Mouse (Mus musculus) spleen, adult 2 months (tissue): ENCODE results near the gene Spns3. TPM values are rescaled to one million over a fixed set of nuclear protein-coding genes. Genes with fewer than 3 reads are reported as not detected.

Experiments used
- DNase-seq, 2 experiments: peaks; one replicate each; pipeline versions ENCODE4 v3.0.0 to v3.0.0-alpha.2; 2012 to 2021; ENCODE audit warnings: low spot score in 2 of 2, low read depth in 1 of 2
- H3K27ac ChIP-seq: fragments of 200-500 bp; 2 replicates; pipeline ENCODE4 v1.5.1; 2012; ENCODE audit warnings: low read length, inconsistent platforms; ENCODE audit not compliant: insufficient read depth
- H3K27me3 ChIP-seq: fragments of 200-500 bp; 2 replicates; pipeline ENCODE4 v1.6.1; 2012; ENCODE audit warnings: mild to moderate bottlenecking, moderate library complexity, low read length, inconsistent platforms; ENCODE audit not compliant: control insufficient read depth, insufficient read depth
- H3K36me3 ChIP-seq: fragments of 200-500 bp; 2 replicates; pipeline ENCODE4 v1.6.1; 2012; ENCODE audit warnings: mild to moderate bottlenecking, low read length, inconsistent platforms; ENCODE audit not compliant: control insufficient read depth, insufficient read depth
- H3K4me1 ChIP-seq: fragments of 200-500 bp; 2 replicates; pipeline ENCODE4 v1.6.1; 2011; ENCODE audit warnings: inconsistent platforms; ENCODE audit not compliant: control insufficient read depth, insufficient read depth, insufficient read length
- H3K4me3 ChIP-seq: fragments of 200-500 bp; 2 replicates; pipeline ENCODE4 v1.5.1; 2011; ENCODE audit warnings: mild to moderate bottlenecking, inconsistent platforms; ENCODE audit not compliant: insufficient read depth, insufficient read length; ENCODE audit errors: extremely low read depth
- CTCF ChIP-seq: fragments of 200-500 bp; IDR thresholded peaks from 2 replicates; pipeline ENCODE4 v1.5.1; 2011; ENCODE audit warnings: mild to moderate bottlenecking, inconsistent platforms; ENCODE audit not compliant: insufficient read depth, insufficient read length, insufficient replicate concordance; ENCODE audit errors: extremely low read depth
- POLR2A ChIP-seq: fragments of 200-500 bp; IDR thresholded peaks from 2 replicates; pipeline ENCODE4 v1.6.1; 2011; ENCODE audit warnings: low read depth, low read length, inconsistent platforms
- WGBS: fragments of 180-500 bp; shearing (Covaris S2); methylation state at CpG from one replicate; pipeline ENCODE4 v1.1.7; 2018; 5-methylcytosine and 5-hydroxymethylcytosine counted together
- polyA plus RNA-seq: library from polyadenylated mRNA; depleted of rRNA; stranded (reverse); fragments of >200 nt; gene quantifications from 2 replicates; pipeline ENCODE4 v1.2.3, GENCODE M21; 2012

The Spns3 gene
- polyA plus RNA-seq, 1 experiment = 18.8 TPM

DNA sequence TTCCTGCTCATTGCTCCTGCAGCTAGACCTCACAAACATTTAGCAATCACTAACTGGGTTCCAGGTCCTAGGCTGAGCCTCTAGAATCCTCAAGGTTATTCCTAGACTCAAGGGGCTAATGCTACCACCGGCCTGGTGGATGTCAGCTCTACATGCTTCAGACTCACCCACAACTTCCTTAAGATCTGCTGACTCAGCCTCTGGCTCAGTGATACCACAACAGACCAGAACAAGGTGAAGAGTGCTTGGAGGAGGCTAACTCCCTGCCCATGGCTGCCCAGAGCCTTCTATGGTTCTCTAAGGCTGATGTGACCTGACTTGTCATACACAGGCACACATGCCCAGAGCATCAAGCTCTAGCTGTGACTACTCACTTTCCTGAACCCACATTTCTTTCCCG, 70.8 kb downstream of the Spns3 start:
- TF ChIP-seq POLR2A (no peak), CTCF (no peak)
- no peak overlapping the region for H3K27ac ChIP-seq
- H3K4me1 ChIP-seq = peaks cover 29% of the 10 kb centered on the region

DNA sequence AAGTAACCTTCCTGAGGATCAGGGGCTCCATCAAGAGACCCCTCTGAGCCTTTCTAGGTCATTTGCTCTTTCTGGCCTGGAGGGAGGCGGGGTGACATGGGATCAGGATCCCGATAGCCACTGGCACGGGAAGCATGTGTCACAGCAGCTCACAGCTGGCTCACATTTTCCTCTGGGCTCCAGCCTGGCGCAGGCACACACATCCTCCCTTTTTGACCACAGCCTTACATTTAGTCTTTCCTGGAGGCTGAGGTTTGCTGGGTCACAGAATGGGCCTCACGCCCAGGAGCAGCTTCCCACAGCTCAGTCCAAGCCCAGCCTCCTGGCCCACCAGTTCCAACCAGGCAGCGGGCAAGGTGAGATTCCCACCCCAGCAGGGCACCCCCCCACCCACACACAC, 72.1 kb downstream of the Spns3 start:
- Histone ChIP-seq H3K27ac (no peak overlapping the region; the same call in 1 of the 2 replicates), H3K4me1 (peaks cover 29% of the 10 kb centered on the region), H3K27me3 (no peaks in the 10 kb centered on the region), H3K4me3 (no peak overlapping the region), H3K36me3 (peaks cover 2% of the 10 kb centered on the region; the same call in 1 of the 2 replicates)
- no peak for DNase-seq
- TF ChIP-seq CTCF = no peak
- no peak for TF ChIP-seq POLR2A
- 53% methylated on average over 6 of the region's 6 CpGs for WGBS

More for the DNA sequence above, 70.8 kb downstream of the Spns3 start:
- no peak for DNase-seq
- H3K27me3 ChIP-seq = no peaks in the 10 kb centered on the region
- H3K4me3 ChIP-seq = no peak overlapping the region
- 37% methylated on average over 2 of the region's 2 CpGs for WGBS
- no peaks in the 10 kb centered on the region for H3K36me3 ChIP-seq

DNA sequence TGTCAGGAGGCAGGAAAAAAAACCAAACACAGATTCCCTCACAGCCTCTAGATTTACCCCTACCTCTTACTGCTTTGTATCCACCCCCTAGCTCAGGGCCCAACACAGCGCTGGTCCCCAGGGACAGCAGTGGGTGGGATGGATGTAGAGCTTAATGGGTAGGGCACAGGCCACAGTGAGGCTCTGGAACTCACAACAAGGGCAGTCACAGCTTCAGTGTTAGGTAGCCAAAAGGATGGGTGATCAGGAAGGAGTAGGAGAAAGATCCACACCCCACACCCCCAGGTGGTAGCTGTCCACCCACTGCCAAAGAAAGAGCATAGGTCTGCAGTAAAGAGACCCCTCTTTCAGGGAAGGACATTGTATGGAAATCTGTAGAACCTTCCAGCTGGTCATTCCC, 72.7 kb downstream of the Spns3 start:
- no peak for DNase-seq
- WGBS = 87% methylated on average over 1 of the region's 1 CpGs
- Histone ChIP-seq H3K4me1 (peaks cover 29% of the 10 kb centered on the region), H3K27ac (no peak overlapping the region), H3K27me3 (no peaks in the 10 kb centered on the region), H3K36me3 (peaks cover 2% of the 10 kb centered on the region; the same call in 1 of the 2 replicates), H3K4me3 (no peak overlapping the region)
- no peak for TF ChIP-seq CTCF
- TF ChIP-seq POLR2A = no peak

DNA sequence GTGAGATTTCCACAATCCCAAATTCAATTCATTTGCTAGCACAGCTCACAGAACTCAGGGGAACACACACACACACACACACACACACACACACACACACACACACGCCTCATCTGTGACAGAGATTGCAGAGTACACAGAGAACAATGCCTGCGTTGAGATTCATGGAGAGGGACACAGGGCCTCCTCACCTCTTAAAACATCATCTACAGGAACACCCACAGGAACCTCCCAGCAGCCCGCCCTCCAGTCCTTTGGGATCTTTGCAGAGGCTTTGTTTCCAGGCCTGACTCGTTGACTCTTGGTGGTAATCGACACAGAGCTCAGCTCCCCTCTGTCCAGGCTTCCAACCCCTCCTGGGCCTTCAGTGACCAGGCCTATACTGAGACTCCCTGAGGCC, 73.1 kb downstream of the Spns3 start:
- Histone ChIP-seq H3K27ac (no peak overlapping the region), H3K27me3 (no peaks in the 10 kb centered on the region), H3K36me3 (peaks cover 2% of the 10 kb centered on the region; the same call in 1 of the 2 replicates), H3K4me1 (peaks cover 29% of the 10 kb centered on the region), H3K4me3 (no peak overlapping the region)
- DNase-seq = no peak
- TF ChIP-seq POLR2A (no peak), CTCF (no peak)
- WGBS = 58% methylated on average over 5 of the region's 5 CpGs

DNA sequence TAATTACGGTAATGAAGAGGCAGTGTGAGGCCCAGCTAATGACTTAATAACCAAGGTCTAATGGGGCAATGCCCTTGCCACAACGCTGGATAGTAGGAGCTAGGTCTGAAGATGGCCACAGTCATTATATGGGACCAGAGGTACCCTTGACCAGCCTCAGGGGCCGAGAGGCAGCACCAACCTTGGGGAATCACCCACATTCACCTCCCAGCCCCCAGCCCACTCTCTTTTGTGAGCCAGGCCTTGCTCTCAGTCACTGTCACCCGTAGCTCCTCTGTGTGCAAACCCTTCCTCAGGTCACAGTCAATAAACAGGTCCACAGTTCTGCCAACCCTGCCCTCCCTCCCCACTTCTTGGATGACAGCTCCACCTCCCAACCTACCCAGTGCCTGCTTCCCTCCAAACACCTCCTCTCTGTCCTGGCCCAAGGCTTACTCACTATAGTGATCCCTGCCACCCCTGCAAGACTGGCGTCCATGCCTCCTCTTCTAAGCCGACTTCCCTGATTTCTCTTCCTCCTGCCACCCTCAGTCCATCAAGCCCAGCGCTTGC, 74.2 kb downstream of the Spns3 start:
- TF ChIP-seq POLR2A (no peak), CTCF (no peak)
- H3K27ac ChIP-seq = peak overlapping the region; percentile 29; the same call in 1 of the 2 replicates
- DNase-seq = no peak
- H3K36me3 ChIP-seq = peaks cover 2% of the 10 kb centered on the region; the same call in 1 of the 2 replicates
- H3K4me3 ChIP-seq = no peak overlapping the region
- 68% methylated on average over 7 of the region's 7 CpGs for WGBS
- H3K4me1 ChIP-seq = peaks cover 29% of the 10 kb centered on the region
- H3K27me3 ChIP-seq = no peaks in the 10 kb centered on the region

DNA sequence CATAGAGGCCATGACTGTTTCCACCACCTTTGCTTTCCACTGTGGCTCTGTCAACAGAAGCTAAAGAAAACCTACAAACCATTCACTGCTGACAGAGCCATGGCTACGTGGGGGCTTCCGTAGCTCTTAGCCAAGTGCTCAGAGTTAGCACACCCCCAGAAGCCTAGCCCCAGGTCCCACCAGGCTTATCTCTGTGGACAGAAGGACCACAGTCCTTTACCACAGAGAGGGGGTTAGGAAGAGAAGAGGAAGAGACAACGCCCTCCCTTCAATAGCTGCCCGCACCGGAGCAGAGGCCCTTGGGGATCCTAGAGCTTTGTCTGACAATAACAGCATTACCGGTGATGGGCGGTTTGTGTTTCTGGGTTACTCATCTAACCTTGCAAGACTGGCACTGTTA, 74.9 kb downstream of the Spns3 start:
- Histone ChIP-seq H3K4me1 (peaks cover 33% of the 10 kb centered on the region), H3K36me3 (peaks cover 2% of the 10 kb centered on the region; the same call in 1 of the 2 replicates), H3K4me3 (no peak overlapping the region), H3K27me3 (no peaks in the 10 kb centered on the region), H3K27ac (peak overlapping the region; percentile 29; the same call in 1 of the 2 replicates)
- 18% methylated on average over 7 of the region's 7 CpGs for WGBS
- TF ChIP-seq CTCF = no peak
- no peak for TF ChIP-seq POLR2A
- DNase-seq = no peak

DNA sequence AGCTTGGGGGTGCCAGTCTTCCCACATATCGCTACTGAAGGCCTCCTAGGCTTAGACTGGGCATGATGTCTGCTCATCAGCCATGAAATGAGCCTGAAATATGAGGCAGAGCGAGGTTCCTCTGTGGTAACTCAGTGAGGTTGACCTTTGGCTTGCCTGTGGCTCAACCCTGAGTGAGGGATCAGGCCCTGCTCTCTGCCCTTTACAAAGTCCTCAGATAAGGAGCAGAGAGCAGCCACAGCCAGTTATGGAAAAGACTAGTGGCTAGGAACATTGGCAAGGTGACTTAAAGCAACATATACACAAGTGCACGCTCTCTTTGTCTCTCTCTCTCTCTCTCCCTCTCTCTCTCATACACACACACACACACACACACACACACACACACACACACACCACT, 75.4 kb downstream of the Spns3 start:
- TF ChIP-seq CTCF = no peak
- TF ChIP-seq POLR2A = no peak
- Histone ChIP-seq H3K4me1 (peaks cover 37% of the 10 kb centered on the region), H3K27ac (0 out of 2 replicates have a peak overlapping the region, but pooled peaks have one; percentile 29), H3K36me3 (peaks cover 2% of the 10 kb centered on the region; the same call in 1 of the 2 replicates), H3K27me3 (no peaks in the 10 kb centered on the region), H3K4me3 (no peak overlapping the region)
- 81% methylated on average over 3 of the region's 3 CpGs for WGBS
- DNase-seq = no peak
